Mouse (Mus musculus) ES-E14 (cell line): ENCODE data around the gene Gamt. TPM values are rescaled to one million over a fixed set of nuclear protein-coding genes. Genes with fewer than 3 reads are reported as not detected.

ENCODE experiments used
- DNase-seq: peaks from one replicate; pipeline ENCODE4 v3.0.0-alpha.2; 2013; ENCODE audit warnings: low read depth, low spot score
- H3K27ac ChIP-seq: 2 replicates; pipeline ENCODE4 v1.5.1; 2012; ENCODE audit warnings: low read depth, mild to moderate bottlenecking, low read length, moderate library complexity, mixed read lengths; ENCODE audit not compliant: poor library complexity, insufficient read depth, severe bottlenecking
- H3K36me3 ChIP-seq: 2 replicates; pipeline ENCODE4 v1.6.1; 2012; ENCODE audit warnings: mild to moderate bottlenecking, low read length, moderate library complexity, mixed read lengths; ENCODE audit not compliant: control insufficient read depth, poor library complexity, insufficient read depth, severe bottlenecking
- H3K4me1 ChIP-seq, 2 experiments: fragments of 150-350 bp in 1 of 2; sonication (generic) in 1 of 2; 2 replicates each; pipeline ENCODE4 v1.6.1; 2012; ENCODE audit warnings: low read length in 2 of 2, mild to moderate bottlenecking in 1 of 2, mixed read lengths in 1 of 2; ENCODE audit not compliant: control insufficient read depth in 2 of 2, insufficient read depth in 2 of 2, poor library complexity in 1 of 2
- H3K4me3 ChIP-seq, 2 experiments: fragments of 150-350 bp in 1 of 2; sonication (generic) in 1 of 2; 2 replicates each; pipeline ENCODE4 v1.5.1; 2012; ENCODE audit warnings: low read length in 2 of 2, low read depth in 1 of 2, mild to moderate bottlenecking in 1 of 2, mixed read lengths in 1 of 2; ENCODE audit not compliant: insufficient read depth in 1 of 2, poor library complexity in 1 of 2, severe bottlenecking in 1 of 2
- H3K9ac ChIP-seq: 2 replicates; pipeline ENCODE4 v1.6.1; 2012; ENCODE audit warnings: low read depth, mild to moderate bottlenecking, low read length, mixed read lengths; ENCODE audit not compliant: poor library complexity, insufficient read depth, severe bottlenecking
- H3K9me3 ChIP-seq: fragments of 150-350 bp; sonication (generic); 2 replicates; pipeline ENCODE4 v1.6.1; 2012; ENCODE audit warnings: low read depth, mild to moderate bottlenecking, low read length; ENCODE audit not compliant: control insufficient read depth, insufficient read depth
- CHD2 ChIP-seq: IDR thresholded peaks from 2 replicates; pipeline ENCODE4 v1.6.1; 2014; ENCODE audit warnings: mild to moderate bottlenecking, low read depth, low read length, inconsistent platforms
- HCFC1 ChIP-seq: IDR thresholded peaks from 2 replicates; pipeline ENCODE4 v1.6.1; 2012; ENCODE audit warnings: low read length, inconsistent platforms, borderline replicate concordance; ENCODE audit not compliant: insufficient read depth
- MAFK ChIP-seq: IDR thresholded peaks from 2 replicates; pipeline ENCODE4 v1.6.1; 2014; ENCODE audit warnings: mild to moderate bottlenecking, low read depth, low read length, inconsistent platforms; ENCODE audit not compliant: insufficient read depth
- ZC3H11A ChIP-seq: IDR thresholded peaks from 2 replicates; pipeline ENCODE4 v1.6.1; 2012; ENCODE audit warnings: low read depth, mild to moderate bottlenecking, inconsistent platforms, low read length, borderline replicate concordance
- ZNF384 ChIP-seq: IDR thresholded peaks from 2 replicates; pipeline ENCODE4 v1.6.1; 2012; ENCODE audit warnings: low read depth, low read length, inconsistent platforms
- in situ Hi-C, 2 experiments: fragments of 600-800 bp; cut with MboI; formaldehyde crosslinking; loops; one replicate each; pipeline ENCODE4 v1.15.1; 2025; ENCODE audit warnings: low sequenced_read_pairs in 2 of 2, inconsistent platforms in 1 of 2; ENCODE audit not compliant: unreplicated experiment in 2 of 2
- total RNA-seq: library from RNA; depleted of rRNA; stranded (reverse); fragments of 300-350 nt; gene quantifications from 2 replicates; pipeline ENCODE4 v1.2.3, GENCODE M21; 2012

Gene Gamt
- total RNA-seq, 1 experiment = 2.9 TPM

- no peak within 1 kb of the TSS for H3K27ac ChIP-seq
- H3K9ac ChIP-seq = no peak within 1 kb of the TSS; the same call in 1 of the 2 replicates
- H3K36me3 ChIP-seq = peaks cover 26% of the 10 kb centered on the region
- H3K4me3 ChIP-seq = peak within 1 kb of the TSS; percentile 43 to 48
- DNase-seq = peak; percentile 66
- peaks cover 0 to 17% of the 10 kb centered on the region in 2 experiments; a peak in 2 of 4 replicates for H3K4me1 ChIP-seq
- in situ Hi-C loops = no loop called here
- H3K9me3 ChIP-seq = no peaks in the 10 kb centered on the region
- TF ChIP-seq HCFC1 (no peak), MAFK (no peak), ZC3H11A (no peak), CHD2 (no peak), ZNF384 (no peak)
Observed at GRCm38 (mm10) chr10:80295618-80296425, 35.0 kb upstream of the Gamt start, which contains the start of gene Apc2. Gene Apc2 (plus strand): TSS chr10:80295977.

- in situ Hi-C loops = no loop called here
- DNase-seq = no peak
- TF ChIP-seq CHD2 = 0 out of 2 replicates have a peak, but pooled peaks have one; percentile 7
- TF ChIP-seq ZNF384 = no peak
- TF ChIP-seq MAFK = no peak
- TF ChIP-seq HCFC1 = no peak
- no peak for TF ChIP-seq ZC3H11A
- Histone ChIP-seq H3K27ac (no peak overlapping the region), H3K36me3 (peaks cover 26% of the 10 kb centered on the region), H3K9me3 (no peaks in the 10 kb centered on the region), H3K4me1 (peaks cover 0 to 17% of the 10 kb centered on the region in 2 experiments; a peak in 2 of 4 replicates), H3K4me3 (no peak overlapping the region), H3K9ac (peak overlapping the region; percentile 99; the same call in 1 of the 2 replicates)
Observed at GRCm38 (mm10) chr10:80294788-80295303, 34.0 kb upstream of the Gamt start.

- DNase-seq = no peak
- H3K36me3 ChIP-seq = peaks cover 26% of the 10 kb centered on the region
- peak overlapping the region; percentile 99; the same call in 1 of the 2 replicates for H3K9ac ChIP-seq
- in situ Hi-C loops = no loop called here
- peak overlapping the region; percentile 71 to 83; a peak in 3 of 4 replicates for H3K4me3 ChIP-seq
- no peak overlapping the region for H3K27ac ChIP-seq
- no peaks in the 10 kb centered on the region for H3K9me3 ChIP-seq
- peaks cover 0 to 17% of the 10 kb centered on the region in 2 experiments; a peak in 2 of 4 replicates for H3K4me1 ChIP-seq
- TF ChIP-seq ZNF384 (no peak), HCFC1 (no peak), CHD2 (no peak), MAFK (no peak), ZC3H11A (no peak)
Observed at GRCm38 (mm10) chr10:80294311-80294710, 33.5 kb upstream of the Gamt start.

GRCm38 (mm10) chr10:80293325-80293724 is 32.5 kb upstream of the Gamt start:
- Histone ChIP-seq H3K27ac (peak overlapping the region; percentile 87), H3K4me1 (peaks cover 0 to 20% of the 10 kb centered on the region in 2 experiments; a peak in 2 of 4 replicates), H3K36me3 (peaks cover 26% of the 10 kb centered on the region), H3K9me3 (no peaks in the 10 kb centered on the region), H3K9ac (peak overlapping the region; percentile 99), H3K4me3 (peak overlapping the region; percentile 71 to 83)
- in situ Hi-C loops = no loop called here
- TF ChIP-seq MAFK (no peak), HCFC1 (no peak), ZC3H11A (no peak), CHD2 (no peak), ZNF384 (no peak)
- DNase-seq = no peak
